Mouse (Mus musculus): ENCODE measurements around the gene Otud7b. TPM values are rescaled to one million over a fixed set of nuclear protein-coding genes. Genes with fewer than 3 reads are reported as not detected.

Otud7b gene
- 22.0 TPM for polyA plus RNA-seq (2014; fragmentation: Illumina TruSeq; extraction: RNeasy Lipid Tissue Mini Kit (QIAGEN cat#74804); ENCODE audit: low read depth, low replicate concordance)

GRCm38 (mm10) chr3:96104261-96105065 is at the start of gene Otud7b:
Gene Otud7b (plus strand): TSS chr3:96104527.

GRCm38 (mm10) chr3:96058231-96058896 is 46.0 kb upstream of the Otud7b start, which contains the start of gene Vps45:
Gene Vps45 (minus strand): TSS chr3:96058466.

GRCm38 (mm10) chr3:96161869-96162840 is 57.8 kb downstream of the Otud7b start, which contains the start of gene Mtmr11:
Gene Mtmr11 (plus strand): TSS chr3:96162004.

GRCm38 (mm10) chr3:96172197-96173178 is 68.2 kb downstream of the Otud7b start, which contains the start of gene Sf3b4:
Gene Sf3b4 (plus strand): TSS chr3:96172332.

GRCm38 (mm10) chr3:96180727-96181477 is 76.6 kb downstream of the Otud7b start, which contains the start of gene Sv2a:
Gene Sv2a (plus strand): TSS chr3:96181151.

Other genes starting within 250 kb of the Otud7b start
- 30.5 TPM for gene Prpf3, start 248.6 kb upstream of the Otud7b start, polyA plus RNA-seq (2014; fragmentation: Illumina TruSeq; extraction: RNeasy Lipid Tissue Mini Kit (QIAGEN cat#74804); ENCODE audit: low read depth, low replicate concordance)
- gene Mrps21, start 233.0 kb upstream of the Otud7b start, polyA plus RNA-seq (2014; fragmentation: Illumina TruSeq; extraction: RNeasy Lipid Tissue Mini Kit (QIAGEN cat#74804); ENCODE audit: low read depth, low replicate concordance), result 50.7 TPM
- gene Ciart, start 222.3 kb upstream of the Otud7b start, polyA plus RNA-seq (2014; fragmentation: Illumina TruSeq; extraction: RNeasy Lipid Tissue Mini Kit (QIAGEN cat#74804); ENCODE audit: low read depth, low replicate concordance), result not detected
- 14.9 TPM for gene BC028528, start 212.5 kb upstream of the Otud7b start, polyA plus RNA-seq (2014; fragmentation: Illumina TruSeq; extraction: RNeasy Lipid Tissue Mini Kit (QIAGEN cat#74804); ENCODE audit: low read depth, low replicate concordance)
- 31.4 TPM for gene Aph1a, start 210.6 kb upstream of the Otud7b start, polyA plus RNA-seq (2014; fragmentation: Illumina TruSeq; extraction: RNeasy Lipid Tissue Mini Kit (QIAGEN cat#74804); ENCODE audit: low read depth, low replicate concordance)
- 113 TPM for gene Car14, start 199.8 kb upstream of the Otud7b start, polyA plus RNA-seq (2014; fragmentation: Illumina TruSeq; extraction: RNeasy Lipid Tissue Mini Kit (QIAGEN cat#74804); ENCODE audit: low read depth, low replicate concordance)
- gene Anp32e, start 175.3 kb upstream of the Otud7b start, polyA plus RNA-seq (2014; fragmentation: Illumina TruSeq; extraction: RNeasy Lipid Tissue Mini Kit (QIAGEN cat#74804); ENCODE audit: low read depth, low replicate concordance), result 152 TPM
- 3.1 TPM for gene Plekho1, start 108.5 kb upstream of the Otud7b start, polyA plus RNA-seq (2014; fragmentation: Illumina TruSeq; extraction: RNeasy Lipid Tissue Mini Kit (QIAGEN cat#74804); ENCODE audit: low read depth, low replicate concordance)
- 54.3 TPM for gene Vps45, start 46.1 kb upstream of the Otud7b start, polyA plus RNA-seq (2014; fragmentation: Illumina TruSeq; extraction: RNeasy Lipid Tissue Mini Kit (QIAGEN cat#74804); ENCODE audit: low read depth, low replicate concordance)
- 21.7 TPM for gene Mtmr11, start 57.5 kb downstream of the Otud7b start, polyA plus RNA-seq (2014; fragmentation: Illumina TruSeq; extraction: RNeasy Lipid Tissue Mini Kit (QIAGEN cat#74804); ENCODE audit: low read depth, low replicate concordance)
- 9.6 TPM for gene Sf3b4, start 67.8 kb downstream of the Otud7b start, polyA plus RNA-seq (2014; fragmentation: Illumina TruSeq; extraction: RNeasy Lipid Tissue Mini Kit (QIAGEN cat#74804); ENCODE audit: low read depth, low replicate concordance)
- gene Sv2a, start 76.6 kb downstream of the Otud7b start, polyA plus RNA-seq (2014; fragmentation: Illumina TruSeq; extraction: RNeasy Lipid Tissue Mini Kit (QIAGEN cat#74804); ENCODE audit: low read depth, low replicate concordance), result 5.4 TPM
- 5.1 TPM for gene Bola1, start 115.2 kb downstream of the Otud7b start, polyA plus RNA-seq (2014; fragmentation: Illumina TruSeq; extraction: RNeasy Lipid Tissue Mini Kit (QIAGEN cat#74804); ENCODE audit: low read depth, low replicate concordance)
- gene Hist2h2ab, start 115.3 kb downstream of the Otud7b start, polyA plus RNA-seq (2014; fragmentation: Illumina TruSeq; extraction: RNeasy Lipid Tissue Mini Kit (QIAGEN cat#74804); ENCODE audit: low read depth, low replicate concordance), result not detected
- gene Hist2h2ac, start 116.4 kb downstream of the Otud7b start, polyA plus RNA-seq (2014; fragmentation: Illumina TruSeq; extraction: RNeasy Lipid Tissue Mini Kit (QIAGEN cat#74804); ENCODE audit: low read depth, low replicate concordance), result not detected
- 15.0 TPM for gene Hist2h2be, start 116.6 kb downstream of the Otud7b start, polyA plus RNA-seq (2014; fragmentation: Illumina TruSeq; extraction: RNeasy Lipid Tissue Mini Kit (QIAGEN cat#74804); ENCODE audit: low read depth, low replicate concordance)
- 2.3 TPM for gene Hist2h3c2, start 134.6 kb downstream of the Otud7b start, polyA plus RNA-seq (2014; fragmentation: Illumina TruSeq; extraction: RNeasy Lipid Tissue Mini Kit (QIAGEN cat#74804); ENCODE audit: low read depth, low replicate concordance)
- gene Hist2h2aa2, start 135.7 kb downstream of the Otud7b start, polyA plus RNA-seq (2014; fragmentation: Illumina TruSeq; extraction: RNeasy Lipid Tissue Mini Kit (QIAGEN cat#74804); ENCODE audit: low read depth, low replicate concordance), result not detected
- gene Hist2h2aa1, start 141.0 kb downstream of the Otud7b start, polyA plus RNA-seq (2014; fragmentation: Illumina TruSeq; extraction: RNeasy Lipid Tissue Mini Kit (QIAGEN cat#74804); ENCODE audit: low read depth, low replicate concordance), result not detected
- gene Hist2h3c1, start 142.2 kb downstream of the Otud7b start, polyA plus RNA-seq (2014; fragmentation: Illumina TruSeq; extraction: RNeasy Lipid Tissue Mini Kit (QIAGEN cat#74804); ENCODE audit: low read depth, low replicate concordance), result 24.4 TPM
- gene Hist2h4, start 158.8 kb downstream of the Otud7b start, polyA plus RNA-seq (2014; fragmentation: Illumina TruSeq; extraction: RNeasy Lipid Tissue Mini Kit (QIAGEN cat#74804); ENCODE audit: low read depth, low replicate concordance), result 0.28 TPM
- not detected for gene Hist2h3b, start 164.1 kb downstream of the Otud7b start, polyA plus RNA-seq (2014; fragmentation: Illumina TruSeq; extraction: RNeasy Lipid Tissue Mini Kit (QIAGEN cat#74804); ENCODE audit: low read depth, low replicate concordance)
- not detected for gene Hist2h2bb, start 165.2 kb downstream of the Otud7b start, polyA plus RNA-seq (2014; fragmentation: Illumina TruSeq; extraction: RNeasy Lipid Tissue Mini Kit (QIAGEN cat#74804); ENCODE audit: low read depth, low replicate concordance)
- gene Fcgr1, start 189.4 kb downstream of the Otud7b start, polyA plus RNA-seq (2014; fragmentation: Illumina TruSeq; extraction: RNeasy Lipid Tissue Mini Kit (QIAGEN cat#74804); ENCODE audit: low read depth, low replicate concordance), result 0.65 TPM

Data from kidney, adult 10 weeks (tissue).